Mouse (Mus musculus) left cerebral cortex, postnatal 36 days (tissue): ENCODE measurements around the gene Olfr157. TPM values are rescaled to one million over a fixed set of nuclear protein-coding genes. Genes with fewer than 3 reads are reported as not detected.
"Not testable (repeated sequence)": the region's sequence is repeated elsewhere in the genome, so short reads cannot be mapped to it uniquely, and the experiment has no call there.

Source experiments
- DNase-seq, 2 experiments: peaks; one replicate each; pipeline ENCODE4 v3.0.0; 2021 to 2022; ENCODE audit warnings: low spot score in 2 of 2, mixed read lengths in 1 of 2
- intact Hi-C: fragments of 180-260 bp; cut with DNase I; formaldehyde crosslinking; loops from one replicate; pipeline ENCODE4 v1.15.1; 2025
- total RNA-seq, 2 experiments: library from RNA; stranded (reverse); gene quantifications; 2 replicates each; pipeline ENCODE4 v1.2.3; 2021

The Olfr157 gene
- total RNA-seq, 2 experiments from 2014 or later: not detected

- no peak for DNase-seq
- intact Hi-C loops: no loop called here
Measured at GRCm38 (mm10) chr4:43822896-43823550, 17.0 kb downstream of the Olfr157 start.

- intact Hi-C loops: no loop called here
- no peak for DNase-seq
Measured at GRCm38 (mm10) chr4:43798936-43799335, 41.1 kb downstream of the Olfr157 start.

GRCm38 (mm10) chr4:43795844-43796243 is 44.2 kb downstream of the Olfr157 start:
- DNase-seq, intact Hi-C loops: not testable (repeated sequence)

- intact Hi-C loops: no loop called here
- no peak for DNase-seq
Measured at GRCm38 (mm10) chr4:43795296-43795695, 44.7 kb downstream of the Olfr157 start.

Other genes with a start within 250 kb of the Olfr157 start
- 10 to 100 TPM; 46.4 to 62.2 TPM for gene Npr2, start 208.3 kb downstream of the Olfr157 start, total RNA-seq
- gene Spag8, start 186.6 kb downstream of the Olfr157 start, total RNA-seq: 1 to 10 TPM in 1 of 2 experiments, under 1 TPM in 1; 0.91 to 1.1 TPM
- 10 to 100 TPM; 31.4 to 39.5 TPM for gene Hint2, start 183.7 kb downstream of the Olfr157 start, total RNA-seq
- 10 to 100 TPM; 65.1 to 67.9 TPM for gene Tmem8b, start 171.2 kb downstream of the Olfr157 start, total RNA-seq
- 1 to 10 TPM; 2.1 to 2.3 TPM for gene Fam221b, start 171.1 kb downstream of the Olfr157 start, total RNA-seq
- gene Olfr70, start 139.4 kb downstream of the Olfr157 start, total RNA-seq: not detected
- gene Olfr71, start 129.9 kb downstream of the Olfr157 start, total RNA-seq: not detected
- gene Hrct1, start 113.0 kb downstream of the Olfr157 start, total RNA-seq: 1 to 10 TPM; 1.2 to 1.7 TPM
- 1 to 10 TPM in 1 of 2 experiments, under 1 TPM in 1; 0.62 to 1.1 TPM for gene Spaar, start 110.2 kb downstream of the Olfr157 start, total RNA-seq
- gene Olfr159, start 69.2 kb downstream of the Olfr157 start, total RNA-seq: not detected
- gene Olfr156, start 16.3 kb downstream of the Olfr157 start, total RNA-seq: not detected
- gene Olfr155, start 11.4 kb upstream of the Olfr157 start, total RNA-seq: not detected
- 1 to 10 TPM; 5.7 to 7.3 TPM for gene Reck, start 35.3 kb upstream of the Olfr157 start, total RNA-seq
- gene Glipr2, start 117.2 kb upstream of the Olfr157 start, total RNA-seq: 1 to 10 TPM; 2.5 to 3.2 TPM
- not detected for gene Ccin, start 143.3 kb upstream of the Olfr157 start, total RNA-seq
- 100 to 1,000 TPM; 266 to 296 TPM for gene Clta, start 164.3 kb upstream of the Olfr157 start, total RNA-seq
- 10 to 100 TPM; 45.5 to 56.8 TPM for gene Gne, start 244.0 kb upstream of the Olfr157 start, total RNA-seq